Mouse (Mus musculus): Measurements from ENCODE around the gene Hint2. TPM values are rescaled to one million over a fixed set of nuclear protein-coding genes. Genes with fewer than 3 reads are reported as not detected.

The Hint2 gene
- 10 to 100 TPM; 57.6 to 66.5 TPM for total RNA-seq (2021)
- long read RNA-seq, experiment 1, transcript Hint2-201 (5 exons, 610 nt): major isoform, 39 of 46 reads
- long read RNA-seq, experiment 1, partial matches to known transcripts: 3 of 46 reads
- long read RNA-seq, experiment 1, other reads (novel, unspliced or antisense): 4 of 46 reads
- long read RNA-seq, experiment 2, transcript Hint2-201 (5 exons, 610 nt): major isoform, 61 of 68 reads
- long read RNA-seq, experiment 2, partial matches to known transcripts: 5 of 68 reads
- long read RNA-seq, experiment 2, other reads (novel, unspliced or antisense): 1 of 68 reads

- DNase-seq (ENCODE audit: low spot score in 2 of 2): peak; percentile 83 to 93
Observed at GRCm38 (mm10) chr4:43656339-43657109, at the start of gene Hint2. TSS of gene Hint2 (minus strand) at chr4:43656466.

GRCm38 (mm10) chr4:43705991-43706390 lies 49.7 kb upstream of the Hint2 start:
- no peak for DNase-seq (ENCODE audit: low spot score in 2 of 2)

- no peak for DNase-seq (ENCODE audit: low spot score in 2 of 2)
Observed at GRCm38 (mm10) chr4:43703851-43704250, 47.6 kb upstream of the Hint2 start.

- DNase-seq (ENCODE audit: low spot score in 2 of 2): no peak
Observed at GRCm38 (mm10) chr4:43703439-43703838, 47.2 kb upstream of the Hint2 start.

GRCm38 (mm10) chr4:43700707-43701106 lies 44.4 kb upstream of the Hint2 start, which contains the start of gene Olfr70:
TSS of gene Olfr70 (minus strand) at chr4:43700807.
- no peak for DNase-seq (ENCODE audit: low spot score in 2 of 2)

GRCm38 (mm10) chr4:43696561-43696960 lies 40.3 kb upstream of the Hint2 start:
- no peak for DNase-seq (ENCODE audit: low spot score in 2 of 2)

GRCm38 (mm10) chr4:43695249-43695671 lies 39.0 kb upstream of the Hint2 start:
- peak in 1 of 2 experiments; percentile 55 for DNase-seq (ENCODE audit: low spot score in 2 of 2)

GRCm38 (mm10) chr4:43694439-43695248 lies 38.4 kb upstream of the Hint2 start:
- DNase-seq (ENCODE audit: low spot score in 2 of 2): no peak

GRCm38 (mm10) chr4:43693806-43694241 lies 37.6 kb upstream of the Hint2 start:
- DNase-seq (ENCODE audit: low spot score in 2 of 2): no peak

- no peak for DNase-seq (ENCODE audit: low spot score in 2 of 2)
Observed at GRCm38 (mm10) chr4:43691026-43691425, 34.8 kb upstream of the Hint2 start.

GRCm38 (mm10) chr4:43690021-43690420 lies 33.8 kb upstream of the Hint2 start:
- DNase-seq (ENCODE audit: low spot score in 2 of 2): no peak

- peak in 1 of 2 experiments; percentile 39 for DNase-seq (ENCODE audit: low spot score in 2 of 2)
Observed at GRCm38 (mm10) chr4:43679416-43680043, 23.3 kb upstream of the Hint2 start.

GRCm38 (mm10) chr4:43678541-43678940 lies 22.3 kb upstream of the Hint2 start:
- DNase-seq (ENCODE audit: low spot score in 2 of 2): no peak

GRCm38 (mm10) chr4:43675608-43676007 lies 19.3 kb upstream of the Hint2 start:
- DNase-seq (ENCODE audit: low spot score in 2 of 2): no peak

GRCm38 (mm10) chr4:43674974-43675373 lies 18.7 kb upstream of the Hint2 start:
- no peak for DNase-seq (ENCODE audit: low spot score in 2 of 2)

GRCm38 (mm10) chr4:43673703-43674102 lies 17.4 kb upstream of the Hint2 start:
- no peak for DNase-seq (ENCODE audit: low spot score in 2 of 2)

- peak; percentile 83 to 92 for DNase-seq (ENCODE audit: low spot score in 2 of 2)
Observed at GRCm38 (mm10) chr4:43672070-43672469, 15.8 kb upstream of the Hint2 start.

GRCm38 (mm10) chr4:43669428-43669794 lies 13.1 kb upstream of the Hint2 start:
- peak; percentile 72 to 80 for DNase-seq (ENCODE audit: low spot score in 2 of 2)

- DNase-seq (ENCODE audit: low spot score in 2 of 2): peak; percentile 75 to 90
Observed at GRCm38 (mm10) chr4:43668782-43669427, 12.6 kb upstream of the Hint2 start, which contains the start of the genes Tmem8b and Fam221b. TSS of gene Tmem8b (plus strand) at chr4:43668971. TSS of gene Fam221b (minus strand) at chr4:43669145.

GRCm38 (mm10) chr4:43666412-43666811 lies 10.1 kb upstream of the Hint2 start:
- no peak for DNase-seq (ENCODE audit: low spot score in 2 of 2)
